Mouse (Mus musculus): ENCODE results near the gene 2610002M06Rik.

2610002M06Rik gene

DNA sequence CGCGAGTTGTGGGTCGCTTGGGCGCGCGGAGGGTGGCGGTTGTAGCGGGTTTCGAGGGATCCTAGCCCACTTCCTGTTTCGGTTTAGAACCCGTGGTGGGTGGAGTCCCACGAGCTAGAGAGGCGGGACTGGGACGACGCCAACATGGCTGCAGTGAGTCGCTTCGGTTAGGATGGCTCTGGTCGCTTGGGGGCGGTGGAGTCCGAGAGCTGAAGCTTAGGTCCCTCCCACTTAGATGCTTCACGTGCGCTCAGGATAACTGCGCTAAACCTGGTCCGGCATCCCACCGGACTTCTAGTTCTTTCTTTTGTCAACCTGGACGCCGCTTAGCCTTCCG lies at the start of gene 2610002M06Rik:
Gene 2610002M06Rik (minus strand): TSS at position 117 of the 337 bp plus-strand sequence.
- DNase-seq (ENCODE audit: low spot score in 2 of 2): peak; percentile 67 to 69

DNA sequence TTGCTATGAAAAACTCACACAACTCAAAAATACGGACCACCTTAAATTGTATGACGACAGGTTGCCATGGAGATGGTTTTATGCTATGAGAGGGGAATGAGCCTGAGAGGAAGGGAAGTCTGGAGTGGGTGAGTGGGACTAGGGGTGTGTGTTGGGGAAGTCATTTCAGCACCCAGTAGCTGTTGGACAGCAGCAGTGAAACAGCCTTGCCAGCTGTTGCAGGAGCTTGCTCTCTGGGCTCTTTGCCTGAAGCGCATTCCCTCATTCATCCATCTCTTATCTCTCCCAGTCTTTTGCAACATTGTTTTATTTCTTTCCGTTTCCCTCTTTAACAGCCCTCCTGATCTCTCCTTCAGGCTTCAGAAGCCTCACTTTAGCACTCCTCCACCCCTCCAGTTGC lies 42.0 kb upstream of the 2610002M06Rik start:
- DNase-seq (ENCODE audit: low spot score in 2 of 2): no peak

DNA sequence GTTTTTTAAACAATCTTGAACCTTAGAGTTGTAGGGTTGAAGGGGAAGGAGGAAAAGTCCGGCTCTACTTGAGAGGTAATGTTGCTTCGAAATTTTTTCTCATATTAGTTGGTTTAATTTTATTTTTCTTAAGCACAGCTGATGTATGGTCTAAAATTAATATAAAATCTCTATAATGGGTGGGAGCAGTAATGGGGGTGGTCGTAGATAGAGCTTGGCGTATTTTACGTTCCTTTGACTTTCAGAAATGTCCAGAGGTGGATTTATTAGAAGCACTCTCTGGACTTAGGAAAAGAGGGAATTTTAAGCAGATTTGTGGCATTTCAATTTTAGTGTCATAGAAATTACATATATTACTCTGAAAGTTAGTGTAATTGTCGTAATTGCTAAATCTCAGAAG lies 592 bp upstream of the 2610002M06Rik start:
- DNase-seq (ENCODE audit: low spot score in 2 of 2): no peak

DNA sequence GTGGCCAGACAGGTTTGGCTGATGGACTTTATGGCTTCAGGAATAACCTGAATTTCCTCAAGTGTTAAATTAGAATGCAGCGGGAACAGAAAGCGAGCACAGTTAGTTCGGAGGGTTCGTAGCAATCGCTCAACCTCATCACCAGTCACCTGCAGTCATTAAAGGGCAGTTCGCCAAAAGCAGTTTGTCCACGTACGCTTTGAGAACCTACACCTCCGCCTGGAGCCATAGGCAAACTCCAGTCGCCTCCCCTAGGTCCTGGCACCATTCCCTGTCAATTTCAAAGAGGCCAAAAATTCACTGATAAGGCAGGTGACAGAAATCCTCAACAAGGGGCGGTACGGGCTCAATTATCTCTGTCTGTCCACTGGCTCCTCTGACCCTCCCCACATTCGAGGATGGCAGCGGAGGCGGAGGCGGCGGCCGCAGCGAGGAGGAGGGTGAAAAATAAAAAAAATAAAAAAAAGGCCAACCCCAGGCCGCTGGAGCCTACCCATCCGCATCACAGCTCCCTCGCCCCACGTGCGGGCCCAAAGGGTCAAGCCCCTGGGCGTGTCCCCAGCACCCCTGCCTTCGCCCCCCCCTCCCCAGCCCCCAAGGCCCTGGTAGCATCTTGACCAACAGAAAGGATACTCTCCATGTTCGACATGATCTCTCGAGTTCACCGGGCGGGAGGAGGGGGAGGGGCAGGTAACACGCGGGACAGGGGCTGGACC lies 474 bp downstream of the 2610002M06Rik start:
- DNase-seq (ENCODE audit: low spot score in 2 of 2): peak; percentile 4 to 6

DNA sequence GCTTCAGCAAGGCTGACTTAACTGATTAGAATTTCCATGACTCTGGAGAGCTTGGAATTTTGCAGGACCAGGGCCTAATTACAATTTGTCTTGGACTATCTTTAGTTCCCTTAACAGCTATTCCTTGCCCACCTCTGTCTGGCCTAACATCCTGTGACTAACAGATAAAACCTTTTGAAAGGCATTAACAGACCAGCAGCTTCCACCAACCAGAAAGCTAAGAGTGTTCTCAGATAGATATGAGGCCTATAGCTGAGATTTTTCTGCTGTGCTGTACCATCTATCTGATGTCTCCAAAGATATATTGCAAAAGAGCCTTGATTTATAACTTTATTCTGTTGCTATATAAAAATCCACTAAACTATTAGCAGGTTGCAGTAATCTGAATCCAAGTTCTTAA lies 4.0 kb downstream of the 2610002M06Rik start:
- DNase-seq (ENCODE audit: low spot score in 2 of 2): no peak

DNA sequence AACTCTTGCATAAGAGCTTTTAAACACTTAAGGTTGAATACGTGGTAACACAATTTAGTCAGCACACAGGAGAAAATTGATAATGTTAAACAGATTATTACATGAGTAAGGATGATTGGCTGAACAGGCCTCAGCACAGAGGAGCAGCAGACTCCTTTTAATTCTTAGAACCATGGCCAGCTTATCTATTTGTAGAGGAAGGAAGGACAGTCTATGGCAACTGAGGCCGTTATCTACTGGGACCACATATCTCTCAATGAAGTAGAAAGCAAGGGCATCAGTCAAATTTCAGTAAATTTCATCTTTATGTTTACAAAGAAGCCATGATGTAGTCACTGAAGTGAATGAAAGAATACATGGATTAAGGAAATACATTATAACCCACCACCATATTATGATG lies 19.2 kb downstream of the 2610002M06Rik start:
- DNase-seq (ENCODE audit: low spot score in 2 of 2): no peak

DNA sequence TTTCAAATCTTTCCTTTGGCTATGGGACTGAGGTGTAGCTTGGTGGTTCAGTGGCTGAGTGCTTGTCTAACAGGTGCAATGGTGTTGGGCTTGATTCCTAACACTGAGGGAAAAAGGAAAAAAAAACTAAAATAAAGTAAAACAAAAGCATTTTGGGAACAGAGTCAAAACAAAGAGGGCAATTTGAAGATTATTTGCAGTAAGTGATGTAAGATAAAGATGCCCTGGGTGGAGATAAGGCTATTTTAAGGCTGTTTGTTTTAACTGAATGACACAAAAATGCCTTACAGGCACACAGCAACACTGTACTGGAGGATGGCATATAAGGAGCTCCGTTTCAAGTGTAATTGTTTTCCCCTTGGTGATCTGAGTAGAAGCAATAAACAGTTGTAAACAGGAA lies 20.3 kb downstream of the 2610002M06Rik start:
- DNase-seq (ENCODE audit: low spot score in 2 of 2): no peak

DNA sequence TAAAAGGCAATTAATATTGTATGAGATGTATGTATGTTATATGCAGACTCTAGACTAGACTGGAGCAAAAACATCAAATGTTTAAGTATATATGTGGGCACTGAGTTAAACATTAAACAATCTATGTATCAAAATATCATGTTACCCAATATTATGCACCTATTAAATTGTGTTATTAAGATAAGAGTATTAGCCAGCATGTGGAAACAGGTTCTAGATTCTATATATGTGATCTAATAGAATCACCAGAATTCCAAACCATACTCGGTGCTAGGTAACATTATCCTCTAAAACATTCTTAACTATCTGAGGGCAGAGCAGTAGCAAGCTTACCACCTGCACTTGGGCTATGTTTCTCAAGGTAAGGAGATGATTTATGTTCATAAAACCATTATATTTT lies 23.8 kb downstream of the 2610002M06Rik start, which contains the start of gene Tent5d:
Gene Tent5d (plus strand): TSS at position 301 of the 400 bp plus-strand sequence.
- no peak for DNase-seq (ENCODE audit: low spot score in 2 of 2)

DNA sequence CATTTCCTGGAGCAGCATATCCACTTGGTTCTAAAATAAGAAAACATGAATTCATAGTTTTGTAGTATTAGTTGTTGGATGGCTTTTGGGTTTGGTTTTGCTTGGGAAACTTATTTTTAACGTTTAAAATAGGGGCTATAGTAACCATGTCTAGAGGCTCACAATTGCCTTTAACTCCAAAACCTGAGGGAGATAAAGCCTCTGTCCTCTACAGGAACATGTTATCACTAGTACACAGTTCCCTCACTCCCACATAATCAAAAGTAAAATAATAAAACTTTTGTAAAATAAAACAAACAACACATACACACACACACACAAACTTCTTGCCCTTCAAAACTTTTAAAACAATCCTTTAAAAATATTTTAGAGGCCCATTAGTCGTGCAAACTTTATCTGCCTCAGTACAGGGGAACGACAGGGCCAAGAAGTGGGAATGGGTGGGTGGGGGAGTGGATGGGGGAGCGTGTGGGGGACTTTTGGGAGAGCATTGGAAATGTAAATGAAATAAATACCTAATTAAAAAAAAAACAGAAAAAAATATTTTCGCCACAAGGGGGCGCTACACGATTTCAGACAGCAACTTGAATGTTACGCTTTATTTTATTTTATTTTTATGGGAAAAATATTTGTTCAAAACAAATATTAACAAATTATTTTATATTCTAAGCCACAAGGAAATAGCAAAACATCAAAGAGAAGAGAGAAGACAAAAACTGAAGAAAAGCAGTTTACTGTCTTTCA lies 25.2 kb downstream of the 2610002M06Rik start:
- DNase-seq (ENCODE audit: low spot score in 2 of 2): no peak

DNA sequence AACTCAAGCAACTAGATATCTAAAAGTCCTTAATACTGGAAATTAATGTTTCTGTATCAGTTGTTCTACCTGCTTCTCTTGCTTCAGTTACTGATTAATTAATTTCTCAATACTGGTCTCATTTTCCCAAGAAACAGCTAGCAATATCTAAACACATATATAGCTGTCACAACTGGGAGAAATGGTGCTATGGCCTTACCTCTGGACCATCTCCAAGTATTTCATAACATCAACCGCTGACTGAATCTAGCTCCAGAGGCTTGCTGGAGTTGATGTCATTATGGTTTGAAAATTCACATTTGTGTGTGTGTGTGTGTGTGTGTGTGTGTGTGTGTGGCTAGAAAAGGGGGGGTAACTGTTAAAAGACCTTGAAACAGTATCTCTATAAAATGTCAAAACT lies 26.0 kb downstream of the 2610002M06Rik start:
- no peak for DNase-seq (ENCODE audit: low spot score in 2 of 2)

DNA sequence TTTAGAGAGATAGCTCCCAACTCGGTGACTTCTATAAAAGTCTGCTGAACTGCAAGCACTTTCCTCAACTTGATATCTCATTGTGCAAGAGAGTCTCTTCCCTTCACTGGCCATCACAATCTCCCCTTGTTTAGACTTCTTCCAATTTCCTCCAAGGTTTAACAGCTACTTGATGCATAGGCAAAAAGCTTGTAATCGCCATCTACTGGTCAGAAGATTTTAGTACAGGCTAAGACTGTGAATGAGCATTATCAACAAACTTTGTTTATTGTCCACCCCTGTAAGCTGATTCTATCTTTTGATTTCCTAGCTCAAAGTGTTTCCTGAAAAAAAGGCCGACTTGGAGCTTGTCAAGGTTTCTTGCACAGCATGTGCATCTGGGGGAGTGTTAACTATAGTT lies 48.2 kb downstream of the 2610002M06Rik start:
- no peak for DNase-seq (ENCODE audit: low spot score in 2 of 2)

Data from frontal cortex, postnatal 14 days (tissue).